Comparison of ENCODE assay signal across 9 mouse cellular contexts in the genomic region with DNA sequence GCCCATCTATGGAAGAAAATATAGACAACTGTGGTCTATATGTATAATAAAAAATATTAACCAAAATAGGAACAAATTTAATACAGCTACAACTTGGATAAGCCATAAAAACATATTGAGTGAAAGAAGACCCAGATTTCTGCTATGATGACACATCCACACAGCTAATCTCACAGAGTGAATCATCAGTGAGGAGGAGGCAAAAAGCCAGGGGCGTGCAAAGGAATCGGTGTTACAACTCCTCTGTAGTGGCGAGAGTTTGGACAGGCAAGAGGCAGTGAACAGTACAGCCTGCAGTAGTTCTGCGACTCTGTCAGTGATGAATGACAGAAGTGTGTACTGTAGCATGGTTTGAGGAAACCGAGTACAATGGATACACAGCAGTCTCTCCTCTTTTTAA. TPM values are rescaled to one million over a fixed set of nuclear protein-coding genes. Genes with fewer than 3 reads are reported as not detected.
DNase-seq lines count a peak whose midpoint lies in the region; ATAC-seq and TF ChIP-seq lines count a peak whose summit lies in the region.
"Had no signal": no experiment of that assay in that cellular context is flagged by ENCODE, and none has a peak within 500 bp of the region (broad histone marks: within the 10 kb centered on the region; RNA-seq: fewer than 3 reads in every experiment).

No protein-coding gene starts in this region.

- no peak for ATAC-seq in midbrain, embryonic 11.5 days (ENCODE audit: low FRiP score)
- ATAC-seq in midbrain, postnatal 0 days (ENCODE audit: low FRiP score), result no peak
- ATAC-seq in forebrain, postnatal 0 days, result no peak
- ATAC-seq: forebrain, embryonic 16.5 days had no signal

- no peaks in the 10 kb centered on the region for H3K27me3 ChIP-seq in midbrain, embryonic 11.5 days (ENCODE audit: control insufficient read depth, insufficient read depth, low read length)
- no peaks in the 10 kb centered on the region for H3K27me3 ChIP-seq in midbrain, postnatal 0 days (ENCODE audit: insufficient read depth, low read length)
- H3K27me3 ChIP-seq in forebrain, postnatal 0 days (ENCODE audit: insufficient read depth, low read length), result no peaks in the 10 kb centered on the region

- DNase-seq in midbrain, embryonic 11.5 days (ENCODE audit: low spot score, missing footprints), result peak; percentile 51
- DNase-seq in midbrain, postnatal 0 days (ENCODE audit: low spot score), result no peak
- DNase-seq in NIH3T3 (ENCODE audit: low read depth), result peak; percentile 93
- peak; percentile 75 to 80 for DNase-seq in adrenal gland, postnatal 36 days
- DNase-seq in right cerebral cortex, postnatal 36 days (ENCODE audit: low spot score in 2 of 2), result peak; percentile 35 to 56
- DNase-seq in forebrain, postnatal 0 days, result no peak
- no peak for DNase-seq in embryo, embryonic 10.5 days (ENCODE audit: low spot score)
- DNase-seq: cerebellum, postnatal 36 days had no signal

- H3K4me3 ChIP-seq in midbrain, embryonic 11.5 days (ENCODE audit: low read depth, low read length), result no peak overlapping the region
- H3K4me3 ChIP-seq in midbrain, postnatal 0 days (ENCODE audit: low read depth, low read length), result no peak overlapping the region
- no peak overlapping the region for H3K4me3 ChIP-seq in forebrain, postnatal 0 days (ENCODE audit: low read depth, low read length)

- TF ChIP-seq CTCF in midbrain, postnatal 0 days (IDR thresholded peaks at IDR 0.05), result no peak
- TF ChIP-seq CTCF in forebrain, postnatal 0 days (IDR thresholded peaks at IDR 0.05; ENCODE audit: low read depth), result no peak

- peaks cover 3% of the 10 kb centered on the region; the same call in 1 of the 2 replicates for H3K36me3 ChIP-seq in midbrain, embryonic 11.5 days (ENCODE audit: control insufficient read depth, insufficient read depth, low read length)
- peaks cover 42% of the 10 kb centered on the region for H3K36me3 ChIP-seq in midbrain, postnatal 0 days (ENCODE audit: insufficient read depth, low read length)
- H3K36me3 ChIP-seq in forebrain, postnatal 0 days (ENCODE audit: insufficient read depth), result peaks cover 62% of the 10 kb centered on the region

- no peaks in the 10 kb centered on the region for H3K4me1 ChIP-seq in midbrain, embryonic 11.5 days (ENCODE audit: control insufficient read depth, insufficient read depth, low read length)
- H3K4me1 ChIP-seq in midbrain, postnatal 0 days (ENCODE audit: insufficient read depth, low read length), result no peaks in the 10 kb centered on the region
- H3K4me1 ChIP-seq in forebrain, postnatal 0 days (ENCODE audit: insufficient read depth), result no peaks in the 10 kb centered on the region

- H3K27ac ChIP-seq in midbrain, embryonic 11.5 days (ENCODE audit: low read depth, low read length), result no peak overlapping the region
- no peak overlapping the region for H3K27ac ChIP-seq in midbrain, postnatal 0 days (ENCODE audit: low read depth, low read length)
- no peak overlapping the region for H3K27ac ChIP-seq in forebrain, postnatal 0 days (ENCODE audit: low read depth, low read length)

- H3K9ac ChIP-seq in midbrain, embryonic 11.5 days (ENCODE audit: low read length), result no peak overlapping the region
- no peak overlapping the region for H3K9ac ChIP-seq in midbrain, postnatal 0 days (replicated peaks; ENCODE audit: low read length, poor library complexity, severe bottlenecking)
- H3K9ac ChIP-seq in forebrain, postnatal 0 days, result no peak overlapping the region

- 88% methylated on average over 5 of the region's 5 CpGs for WGBS in midbrain, embryonic 11.5 days
- 94% methylated on average over 5 of the region's 5 CpGs for WGBS in midbrain, postnatal 0 days
- 84% methylated on average over 5 of the region's 5 CpGs for WGBS in forebrain, postnatal 0 days

- no peak overlapping the region for H3K4me2 ChIP-seq in midbrain, embryonic 11.5 days
- H3K4me2 ChIP-seq in midbrain, postnatal 0 days (ENCODE audit: low read depth, low read length, poor library complexity, severe bottlenecking), result no peak overlapping the region
- no peak overlapping the region for H3K4me2 ChIP-seq in forebrain, postnatal 0 days (ENCODE audit: low read depth)

- H3K9me3 ChIP-seq in midbrain, embryonic 11.5 days (ENCODE audit: control insufficient read depth, low read length), result no peaks in the 10 kb centered on the region
- no peaks in the 10 kb centered on the region for H3K9me3 ChIP-seq in midbrain, postnatal 0 days (ENCODE audit: low read length)
- no peaks in the 10 kb centered on the region for H3K9me3 ChIP-seq in forebrain, postnatal 0 days (ENCODE audit: low read length)

RNA-seq across cellular contexts. Expression of a gene that starts 16.9 kb away (rescaled TPM):
- 9.5 and 10.3 TPM in 2 replicates for polyA plus RNA-seq in midbrain, embryonic 11.5 days (2014; fragmentation: Nextera tagmentation; extraction: Ambion mirVana)
- 65.3 and 85.9 TPM in 2 replicates for total RNA-seq in midbrain, postnatal 0 days (2014; rRNA removed)
- 7.4 and 8.7 TPM in 2 replicates for polyA plus RNA-seq in midbrain, postnatal 0 days (2015; fragmentation: Nextera tagmentation; extraction: Ambion mirVana)
- 10 to 100 TPM; 13.5 to 14.4 TPM for total RNA-seq in adrenal gland, postnatal 36 days (2021)
- total RNA-seq in forebrain, postnatal 0 days (2014; rRNA removed), result 48.3 and 59.1 TPM in 2 replicates
- polyA plus RNA-seq in forebrain, postnatal 0 days (2015; fragmentation: Nextera tagmentation; extraction: Ambion mirVana), result 4.4 and 7.4 TPM in 2 replicates

RNA-seq across cellular contexts. Expression of a gene that starts 17.4 kb away (rescaled TPM):
- 7.2 and 7.6 TPM in 2 replicates for polyA plus RNA-seq in midbrain, embryonic 11.5 days (2014; fragmentation: Nextera tagmentation; extraction: Ambion mirVana)
- 26.6 and 34.1 TPM in 2 replicates for total RNA-seq in midbrain, postnatal 0 days (2014; rRNA removed)
- polyA plus RNA-seq in midbrain, postnatal 0 days (2015; fragmentation: Nextera tagmentation; extraction: Ambion mirVana), result 4.8 and 6.3 TPM in 2 replicates
- 10 to 100 TPM; 13.8 to 15.6 TPM for total RNA-seq in adrenal gland, postnatal 36 days (2021)
- 26.7 and 29.8 TPM in 2 replicates for total RNA-seq in forebrain, postnatal 0 days (2014; rRNA removed)
- 2.9 and 4.3 TPM in 2 replicates for polyA plus RNA-seq in forebrain, postnatal 0 days (2015; fragmentation: Nextera tagmentation; extraction: Ambion mirVana)

Comparison
In these comparisons a context has a peak if more than half of its experiments do, and no peak if none do; other contexts are left out.
1. DNase-seq: peak in midbrain, embryonic 11.5 days (single experiment), NIH3T3 (single experiment), adrenal gland, postnatal 36 days (2 of 2) and right cerebral cortex, postnatal 36 days (2 of 2); none in midbrain, postnatal 0 days (single experiment), forebrain, postnatal 0 days (single experiment) and embryo, embryonic 10.5 days (single experiment).